Mouse (Mus musculus): Measurements from ENCODE around the gene Col13a1.

The Col13a1 gene

DNA sequence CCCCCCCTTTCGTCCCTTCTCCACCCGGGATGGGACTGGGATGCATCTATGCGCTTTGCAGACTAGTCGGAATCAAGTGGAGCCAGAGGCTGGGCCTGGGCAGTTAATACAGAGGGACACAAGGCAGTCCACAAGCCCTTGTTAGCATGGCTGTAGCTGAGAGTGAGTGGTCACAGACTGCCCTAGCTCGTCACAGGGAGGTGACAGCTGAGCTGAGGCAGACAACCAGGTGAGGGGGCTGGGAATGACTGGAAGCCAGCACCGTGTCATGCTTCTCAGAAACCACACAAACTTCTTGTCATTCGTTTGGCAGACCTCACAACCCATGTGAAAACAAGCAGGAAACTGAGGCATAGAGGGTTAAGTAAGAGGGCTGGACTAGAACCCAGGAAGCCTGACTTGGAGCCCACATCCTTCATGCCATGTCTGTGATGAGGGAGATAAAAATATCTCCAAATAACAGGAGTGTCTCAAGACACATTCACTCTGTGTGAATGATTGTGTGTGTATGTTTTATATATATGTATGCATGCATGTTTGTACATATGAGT lies 10.8 kb downstream of the Col13a1 start:
- CTCF ChIA-PET = no interaction called here

DNA sequence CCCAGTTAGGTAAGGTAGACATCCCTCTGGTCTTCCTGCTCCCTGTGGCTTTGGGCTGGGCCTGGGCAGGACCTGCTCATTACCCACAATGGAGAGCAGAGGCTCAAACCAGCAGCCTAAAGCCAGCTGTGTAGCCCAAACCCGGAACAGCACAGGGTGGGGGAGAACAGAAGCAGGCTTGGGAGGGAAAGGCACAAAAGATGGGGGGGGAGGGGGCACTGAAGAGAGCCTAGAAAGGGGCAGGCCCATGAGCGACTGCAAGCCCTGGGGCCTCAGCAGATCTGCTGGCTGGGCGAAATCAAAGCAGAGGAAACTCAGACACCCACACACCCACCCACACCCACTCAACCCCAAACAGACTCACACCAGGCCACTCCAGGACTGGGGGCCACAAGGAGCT lies 11.7 kb downstream of the Col13a1 start:
- CTCF ChIA-PET = no interaction called here

DNA sequence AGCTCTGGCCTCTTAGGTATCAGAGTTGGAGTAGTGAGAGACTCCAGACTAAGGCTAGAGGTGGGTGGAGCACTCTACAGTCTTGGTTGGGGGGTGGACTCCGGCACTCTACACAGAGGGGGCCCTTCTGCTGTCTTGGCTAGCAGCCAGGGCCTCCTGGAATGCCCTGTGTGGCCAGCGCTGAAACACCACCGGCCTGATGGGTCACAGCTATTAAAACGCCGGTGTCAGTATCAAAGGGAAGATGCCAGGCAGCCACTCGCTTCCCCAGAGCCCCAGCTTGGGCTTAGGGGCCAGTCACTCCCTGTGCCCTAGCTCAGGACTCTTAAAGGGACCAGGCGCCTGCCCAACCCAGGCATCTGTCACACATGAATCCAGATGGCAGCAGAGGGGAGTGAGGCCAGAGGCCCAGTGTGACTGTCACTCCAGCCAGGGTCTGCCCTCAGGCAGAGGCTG lies 13.5 kb downstream of the Col13a1 start:
- CTCF ChIA-PET = no interaction called here

DNA sequence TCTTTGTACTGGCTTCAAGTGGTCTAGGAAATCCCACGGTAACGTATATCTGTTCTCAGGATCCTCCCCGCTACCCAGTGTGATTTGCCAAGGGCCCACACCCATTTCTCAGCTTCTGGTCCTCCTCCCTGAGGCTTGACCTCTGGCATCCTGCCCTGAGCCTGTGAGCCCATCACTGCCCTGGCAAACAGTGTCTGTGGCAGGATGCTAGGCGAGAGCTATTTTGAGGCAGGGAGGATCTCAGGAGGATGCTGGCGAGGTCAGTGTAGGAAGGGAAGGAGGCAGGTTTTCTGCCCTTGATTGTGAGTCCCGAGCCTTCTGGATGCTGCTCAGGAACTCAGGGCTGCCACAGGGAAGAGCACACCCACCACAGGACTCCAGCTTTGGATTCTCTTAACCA lies 22.2 kb downstream of the Col13a1 start:
- CTCF ChIA-PET = no interaction called here

DNA sequence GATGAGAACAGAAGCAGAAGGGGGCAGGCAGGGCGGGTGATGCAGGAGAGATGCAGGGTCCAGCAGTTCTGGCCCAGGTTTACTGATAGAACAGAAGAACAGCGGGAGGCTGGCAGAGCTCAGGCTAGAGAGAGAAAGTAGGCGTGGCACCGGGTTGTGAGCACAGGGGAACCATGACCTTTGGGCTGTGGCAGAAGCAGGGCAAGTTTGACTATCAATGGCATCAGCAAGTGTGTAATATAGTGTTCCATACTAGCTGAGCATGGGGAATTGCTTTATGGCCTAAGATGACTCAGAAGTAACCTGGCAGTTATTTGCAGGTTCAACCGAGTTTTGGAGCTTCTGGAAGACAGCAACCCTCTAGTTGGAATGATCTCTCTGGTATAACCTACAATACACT lies 25.0 kb downstream of the Col13a1 start:
- CTCF ChIA-PET = no interaction called here

DNA sequence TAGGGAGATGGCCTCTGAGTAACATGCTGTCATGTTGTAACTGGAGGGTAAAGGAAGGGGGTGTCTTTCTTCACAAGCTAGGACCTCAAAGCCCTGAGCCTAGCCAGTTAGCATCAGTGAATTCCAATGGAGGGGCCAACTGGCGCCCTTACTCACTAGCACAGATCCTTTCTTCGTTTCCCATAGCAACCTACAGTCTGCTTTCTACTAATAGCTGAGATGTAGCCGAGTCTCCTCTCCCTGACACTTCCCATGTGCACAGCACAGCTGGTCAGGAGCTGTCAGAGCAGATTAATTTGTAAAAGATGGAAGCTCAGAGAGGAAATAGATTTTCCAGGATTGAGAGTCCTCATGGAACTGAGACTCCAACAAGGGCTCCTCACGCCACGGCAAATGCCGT lies 29.4 kb downstream of the Col13a1 start:
- CTCF ChIA-PET = no interaction called here

DNA sequence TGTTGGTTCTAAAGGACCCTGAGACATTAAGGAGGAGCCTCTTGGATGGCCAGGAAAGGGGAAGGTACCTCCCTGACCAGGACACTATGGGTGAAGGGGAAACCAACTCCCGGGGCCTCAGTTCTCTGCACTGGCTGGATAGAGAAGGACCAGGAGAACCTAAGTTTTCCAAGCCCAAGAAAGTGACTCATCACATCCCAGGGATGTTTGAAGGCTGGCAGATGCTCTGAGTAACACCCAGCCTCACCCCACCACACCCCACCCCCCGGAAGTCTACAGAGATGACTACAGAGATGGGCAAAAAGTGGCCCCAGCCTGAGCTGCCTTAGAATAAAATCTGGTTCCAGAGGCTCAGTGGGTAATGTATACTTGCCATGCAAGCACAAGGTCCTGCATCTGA lies 34.5 kb downstream of the Col13a1 start:
- CTCF ChIA-PET = no interaction called here

DNA sequence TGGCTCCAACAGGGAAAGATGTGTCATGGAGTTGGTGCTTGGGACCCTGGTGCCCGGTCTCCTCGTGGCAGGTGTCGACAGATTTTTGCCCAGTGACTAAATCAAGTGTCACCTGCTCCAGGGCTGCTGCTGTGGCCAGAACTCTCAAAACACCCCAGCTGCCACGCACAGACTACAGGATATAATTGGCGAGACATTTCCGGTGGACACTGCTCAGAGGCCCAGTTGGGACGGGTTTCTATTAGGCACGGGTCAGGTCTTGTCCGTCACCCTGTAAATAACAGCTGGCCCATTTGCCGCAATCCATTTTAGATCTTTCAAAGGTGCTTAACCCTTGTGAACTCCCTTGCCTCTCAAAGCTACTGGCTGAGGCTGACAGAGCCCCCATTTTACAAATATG lies 35.4 kb downstream of the Col13a1 start:
- CTCF ChIA-PET = no interaction called here

DNA sequence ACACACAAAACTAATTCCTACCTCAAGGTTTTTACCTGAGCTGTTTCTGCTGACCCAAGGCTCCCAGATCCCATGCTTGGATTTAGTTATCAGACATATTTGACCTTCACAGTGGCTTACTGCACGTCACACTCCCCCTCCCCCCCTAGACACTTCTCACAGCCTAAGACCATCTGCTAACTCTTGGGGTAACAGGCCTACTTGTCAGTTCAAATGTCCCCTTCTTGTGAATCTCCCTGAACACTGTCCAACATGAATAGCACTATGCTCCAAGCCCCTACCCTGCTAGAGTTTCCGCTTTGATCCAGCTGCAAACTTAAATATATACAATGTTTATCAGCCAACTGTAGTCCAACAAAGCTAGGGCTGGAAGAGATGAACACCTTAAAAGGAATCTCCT lies 36.2 kb downstream of the Col13a1 start:
- CTCF ChIA-PET = no interaction called here

DNA sequence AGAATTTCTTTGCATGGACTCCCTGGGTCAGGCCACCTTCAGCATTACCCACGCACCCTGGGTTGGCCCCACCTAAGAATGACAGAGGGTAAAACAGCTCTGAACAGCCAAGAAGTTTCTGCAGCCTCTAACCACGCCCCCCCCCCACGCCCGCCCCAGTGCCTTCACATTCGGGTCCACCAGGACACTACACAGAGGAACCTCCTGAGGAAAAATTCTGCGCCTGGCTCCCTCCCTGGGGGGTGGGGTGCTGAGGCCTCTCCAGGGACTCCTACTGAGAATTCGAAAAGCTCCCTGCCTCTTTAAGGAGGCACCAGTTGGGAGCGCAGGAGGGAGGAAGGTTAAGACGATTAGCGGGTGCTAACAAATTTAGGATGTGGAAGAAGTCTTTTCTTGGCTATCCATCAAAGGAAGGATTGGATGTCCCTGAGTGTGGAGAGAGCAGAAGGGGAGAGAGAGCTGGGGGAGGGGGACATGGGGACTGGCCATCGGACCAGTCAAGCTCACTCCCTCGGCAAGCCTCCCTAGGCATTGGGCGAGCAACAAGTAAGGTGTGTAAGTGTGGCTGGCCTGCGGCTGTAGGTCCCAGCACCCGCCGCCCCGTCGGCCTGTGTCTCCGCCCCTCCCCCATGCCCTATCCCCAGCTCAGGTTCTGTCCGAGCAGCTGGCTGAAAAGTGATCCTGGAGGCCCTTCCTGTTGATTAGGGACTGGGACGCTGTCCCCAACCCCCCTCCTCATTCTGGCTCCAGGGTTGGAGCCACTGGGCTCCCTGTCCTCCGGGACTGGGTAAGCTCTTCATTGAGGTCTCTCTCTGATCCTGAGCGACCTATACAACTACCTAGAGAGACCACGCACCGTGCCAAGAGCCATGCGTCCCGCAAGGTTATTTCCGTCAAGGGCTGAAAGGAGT lies 42.4 kb downstream of the Col13a1 start:
- CTCF ChIA-PET = no interaction called here

DNA sequence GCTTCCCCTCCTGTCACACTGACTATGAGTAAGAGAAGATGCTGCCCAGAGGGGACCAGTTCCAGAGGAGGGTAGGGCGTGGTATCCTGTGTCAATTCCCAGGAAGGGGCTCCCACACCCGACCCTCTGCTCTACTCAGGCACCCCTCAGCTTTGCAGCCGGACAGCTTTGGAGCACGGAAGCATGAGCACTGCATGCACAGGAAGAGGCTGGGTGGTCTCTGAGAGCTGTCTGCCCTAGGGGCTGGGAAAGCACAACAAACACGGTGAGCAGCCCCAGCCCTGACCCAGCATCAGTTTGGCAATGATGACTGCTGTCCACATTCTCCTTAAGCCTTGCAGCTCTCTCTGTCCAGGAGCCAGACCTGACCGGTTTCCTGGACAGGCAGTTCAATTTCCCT lies 47.2 kb downstream of the Col13a1 start:
- CTCF ChIA-PET = no interaction called here

DNA sequence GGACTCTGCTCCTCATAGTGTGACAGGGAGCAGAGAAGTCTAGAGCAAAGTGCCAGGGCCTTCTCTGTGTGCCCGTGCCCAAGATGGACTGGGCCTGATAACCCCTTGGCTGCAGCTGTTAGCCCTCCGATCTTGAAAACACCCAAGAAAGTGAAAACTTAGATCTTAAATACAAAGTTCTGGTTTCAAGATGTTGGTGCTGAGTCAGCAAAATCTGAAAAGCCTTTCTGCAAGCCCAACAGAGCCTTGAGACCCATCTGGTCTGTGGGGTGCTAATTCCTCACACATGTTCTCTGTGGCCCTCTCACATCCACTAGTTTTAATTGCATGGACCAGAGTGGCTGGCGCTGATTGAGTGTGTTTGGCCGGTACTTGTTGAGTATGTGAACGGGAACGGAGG lies 49.0 kb downstream of the Col13a1 start:
- CTCF ChIA-PET = no interaction called here

DNA sequence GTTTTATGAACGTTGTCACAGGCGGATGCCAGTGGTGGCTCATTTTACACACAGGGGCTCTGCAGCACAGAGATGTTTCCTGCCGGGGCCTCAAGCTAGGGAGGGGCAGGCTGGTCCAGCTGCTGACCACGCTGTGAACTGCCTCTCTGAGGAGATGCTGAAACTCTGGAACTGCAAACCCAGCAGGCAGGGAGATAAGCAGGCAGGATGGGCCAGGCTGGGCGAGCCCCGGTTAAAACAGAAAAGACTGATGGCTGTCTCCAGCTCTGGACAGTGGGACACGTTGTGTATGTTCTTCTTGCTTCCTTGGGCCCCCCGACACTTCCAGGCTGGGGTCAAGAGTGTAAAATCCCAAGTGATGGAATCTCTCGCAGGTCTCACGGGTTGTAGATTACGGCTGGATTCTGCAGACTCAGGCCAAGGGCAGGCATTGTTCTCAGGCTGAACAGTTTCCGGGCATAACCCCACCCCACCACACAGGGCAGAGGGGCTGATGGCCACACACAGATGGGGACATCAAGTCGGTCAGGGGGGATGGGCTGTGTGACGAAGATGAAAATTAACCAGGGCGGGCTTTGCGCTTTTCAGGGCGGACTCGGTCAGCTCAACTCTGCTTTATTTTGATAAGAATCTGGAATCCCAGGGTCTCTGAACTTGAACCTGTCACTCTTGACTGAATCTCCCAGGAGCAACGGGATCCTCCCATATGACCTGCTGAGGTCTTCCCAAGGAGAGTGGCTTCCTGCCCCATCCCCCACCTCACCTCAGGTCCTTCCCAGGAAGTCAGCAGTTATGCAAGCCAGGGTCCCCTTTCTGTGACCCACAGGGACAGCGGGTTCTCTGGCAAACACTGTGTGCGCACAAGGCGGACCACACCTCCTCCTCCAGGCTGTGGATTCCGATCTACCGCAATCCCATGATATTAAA lies 49.9 kb downstream of the Col13a1 start:
- CTCF ChIA-PET = no interaction called here

DNA sequence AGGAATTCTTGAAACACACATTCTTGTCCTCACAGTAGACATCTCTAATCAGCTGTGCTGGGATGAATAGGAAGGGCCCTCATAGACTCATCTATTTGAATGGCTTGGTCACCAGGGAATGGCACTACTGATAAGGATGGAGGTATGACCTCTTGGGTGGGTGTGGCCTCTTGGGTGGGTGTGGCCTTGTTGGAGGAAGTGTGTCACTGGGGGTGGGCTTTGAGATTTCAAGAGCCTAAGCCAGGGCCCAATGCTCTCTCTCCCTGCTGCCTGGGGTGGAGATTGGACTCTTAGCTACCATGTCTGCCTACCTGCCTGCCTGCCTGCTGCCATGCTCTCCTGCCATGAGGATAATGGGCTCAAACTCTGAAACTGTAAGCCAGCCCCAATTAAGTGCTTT lies 53.2 kb downstream of the Col13a1 start:
- CTCF ChIA-PET = no interaction called here

DNA sequence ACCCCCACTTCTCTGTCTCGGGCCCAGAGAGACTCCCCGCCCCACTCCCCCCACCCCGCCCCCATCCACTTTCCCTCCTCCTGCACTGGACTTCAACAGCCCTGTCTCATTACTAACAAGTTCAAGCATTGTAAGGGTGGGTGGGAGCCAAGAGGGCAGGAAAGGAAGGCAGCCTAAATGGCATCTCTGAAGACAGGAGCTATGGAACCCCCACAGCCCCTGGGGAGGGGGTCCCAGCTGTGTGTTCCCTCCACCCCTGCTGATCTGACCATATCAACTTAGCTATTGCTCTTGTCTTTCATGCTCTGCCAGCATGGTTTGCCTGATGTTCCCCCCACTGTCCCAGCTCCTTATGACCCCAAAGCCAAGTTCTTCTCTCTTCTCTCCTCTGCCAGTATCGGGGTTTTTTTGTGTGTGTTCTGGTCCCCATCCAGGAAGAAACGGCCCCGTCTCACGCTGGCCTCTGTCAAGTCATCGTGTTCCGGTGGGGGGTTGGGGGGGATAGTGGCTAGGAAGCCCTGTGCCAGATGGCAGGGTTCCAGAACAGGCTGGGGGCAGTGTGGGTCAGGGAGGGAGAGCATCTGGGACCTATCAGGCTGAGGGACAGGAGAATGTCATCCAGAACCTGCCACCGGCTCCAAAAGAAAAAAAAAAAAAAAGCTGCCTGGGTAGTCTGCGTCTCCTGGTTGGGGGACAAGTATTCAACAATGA lies 58.1 kb downstream of the Col13a1 start:
- CTCF ChIA-PET = no interaction called here

DNA sequence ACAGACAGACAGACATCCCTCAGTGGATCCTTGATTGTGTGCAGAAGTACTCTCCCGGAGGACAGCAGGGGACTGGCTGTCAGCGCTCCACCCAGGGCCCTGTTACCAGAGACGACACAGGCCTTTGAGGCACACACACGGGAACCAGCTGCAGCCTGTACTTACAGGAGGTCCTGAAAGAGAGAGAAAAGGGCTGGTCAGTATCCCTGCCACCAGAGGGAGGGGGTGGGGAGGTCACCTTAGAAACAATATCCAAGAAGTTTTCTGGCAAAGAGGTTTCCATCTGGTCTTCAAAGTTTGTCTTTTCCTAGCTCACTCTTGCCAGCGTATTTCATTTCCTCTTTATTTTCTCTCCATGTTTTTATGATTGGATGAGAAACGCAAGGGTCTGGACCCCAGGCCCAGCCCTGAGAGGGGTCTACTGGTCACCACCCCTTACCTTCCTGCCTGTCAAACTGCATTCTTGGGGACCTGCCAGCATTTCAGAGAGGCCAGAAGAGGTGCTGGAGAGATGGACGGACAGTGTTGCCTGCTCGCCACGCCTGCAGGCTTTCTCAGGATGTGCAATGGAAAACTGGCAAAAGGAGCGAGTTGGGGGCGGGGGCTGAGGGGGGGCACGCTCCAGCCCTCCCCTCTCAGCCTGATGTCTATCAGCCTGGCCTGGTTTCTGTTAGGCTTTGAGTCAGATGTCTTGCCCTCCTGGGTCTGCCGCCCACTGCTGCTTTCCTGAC lies 58.8 kb downstream of the Col13a1 start:
- CTCF ChIA-PET = no interaction called here

DNA sequence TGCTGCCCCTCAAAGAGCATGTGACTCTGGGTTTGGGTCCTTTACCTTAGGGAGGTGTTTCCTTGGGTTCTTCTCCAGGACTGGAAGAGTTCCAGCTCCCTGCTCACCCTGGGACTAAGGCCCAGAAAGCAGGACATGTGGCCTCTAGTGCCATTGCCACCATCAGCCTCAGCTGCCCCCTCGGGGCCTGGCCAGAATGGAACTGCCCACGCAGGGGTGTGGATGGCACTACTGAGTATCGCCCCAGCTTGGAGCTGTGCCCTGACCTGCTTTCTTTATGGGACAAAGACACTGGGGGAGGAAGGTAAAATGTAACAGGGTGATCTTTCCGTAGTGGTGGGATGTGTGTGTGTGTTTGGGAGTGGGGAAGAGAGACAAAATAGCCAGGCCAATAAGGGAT lies 59.4 kb downstream of the Col13a1 start:
- CTCF ChIA-PET = no interaction called here

DNA sequence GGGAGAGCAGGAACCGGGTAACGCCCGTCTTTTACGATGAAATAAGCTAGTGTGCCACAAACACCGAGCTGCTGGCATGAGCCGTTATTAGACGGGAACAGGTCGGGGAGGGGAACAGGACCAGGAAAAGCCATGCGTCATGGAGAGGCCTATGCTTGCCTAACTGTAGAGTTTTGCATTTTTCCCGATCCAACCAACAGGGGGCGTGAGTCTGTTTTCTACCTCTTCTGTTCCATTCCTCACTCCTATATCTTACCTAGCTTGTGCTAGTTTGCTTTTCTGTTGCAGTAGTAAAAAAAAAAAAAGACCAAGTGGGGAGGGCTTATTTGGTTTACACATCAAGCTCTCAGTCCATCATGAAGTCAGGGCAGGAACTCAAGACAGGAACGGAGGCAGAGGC lies 61.8 kb downstream of the Col13a1 start:
- CTCF ChIA-PET = no interaction called here

DNA sequence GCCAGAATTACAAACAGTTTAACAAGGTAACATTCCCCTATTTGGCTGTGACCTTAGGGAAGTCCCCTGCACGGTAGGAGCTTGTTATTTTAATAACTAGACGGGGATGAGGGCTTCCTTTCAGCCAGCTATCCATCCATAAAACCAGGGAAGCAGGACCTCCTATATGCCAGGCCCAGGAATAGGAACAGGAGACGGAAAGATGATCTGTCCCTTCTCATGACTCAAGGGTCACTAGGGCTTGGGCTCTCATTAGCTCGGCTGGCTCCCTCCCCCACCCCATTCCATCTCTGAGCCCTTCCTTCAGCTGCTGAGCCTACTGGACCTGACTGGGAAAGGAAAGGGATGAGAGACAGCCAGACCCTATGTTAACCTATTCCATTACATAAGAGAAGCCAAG lies 67.1 kb downstream of the Col13a1 start:
- CTCF ChIA-PET = no interaction called here

DNA sequence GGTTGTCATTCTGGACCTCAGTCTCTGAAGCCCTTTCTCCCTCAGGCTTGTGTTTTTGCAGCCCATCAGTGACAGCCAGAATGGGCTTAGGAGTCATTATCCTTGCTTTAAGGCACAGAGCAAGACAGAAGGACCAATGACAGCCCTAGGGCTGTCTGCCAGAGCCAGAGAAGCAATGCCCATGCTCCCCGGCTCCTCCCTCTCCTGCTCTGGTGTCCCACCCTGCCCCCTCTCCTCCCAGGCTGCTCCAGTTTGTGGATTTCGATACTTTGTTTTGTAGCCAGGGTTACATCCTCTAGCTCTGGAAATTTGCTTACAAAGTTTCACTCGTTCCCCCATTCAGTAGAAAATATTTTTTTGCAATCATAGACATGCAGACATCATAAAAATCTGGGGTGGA lies 69.9 kb downstream of the Col13a1 start:
- CTCF ChIA-PET = no interaction called here

DNA sequence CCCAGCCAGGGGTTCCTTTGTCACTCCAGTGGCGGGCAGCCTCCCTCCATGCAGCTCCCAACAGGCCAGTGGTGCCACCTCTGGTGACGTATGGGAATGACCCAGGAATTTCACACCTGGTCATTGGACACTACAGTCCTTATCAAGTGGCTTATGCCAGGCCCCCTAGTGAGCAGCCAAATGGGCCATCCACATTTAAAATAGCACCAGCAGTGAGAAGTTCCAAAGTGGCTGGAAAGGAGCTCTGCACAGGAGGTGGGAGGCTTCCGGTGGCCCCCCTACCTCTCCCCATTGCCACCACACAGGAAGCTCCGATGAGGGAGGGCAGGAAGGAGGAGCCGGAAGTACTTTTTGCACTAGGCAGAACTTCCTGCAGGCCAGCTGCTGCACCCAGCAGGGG lies 72.7 kb downstream of the Col13a1 start:
- CTCF ChIA-PET = no interaction called here

DNA sequence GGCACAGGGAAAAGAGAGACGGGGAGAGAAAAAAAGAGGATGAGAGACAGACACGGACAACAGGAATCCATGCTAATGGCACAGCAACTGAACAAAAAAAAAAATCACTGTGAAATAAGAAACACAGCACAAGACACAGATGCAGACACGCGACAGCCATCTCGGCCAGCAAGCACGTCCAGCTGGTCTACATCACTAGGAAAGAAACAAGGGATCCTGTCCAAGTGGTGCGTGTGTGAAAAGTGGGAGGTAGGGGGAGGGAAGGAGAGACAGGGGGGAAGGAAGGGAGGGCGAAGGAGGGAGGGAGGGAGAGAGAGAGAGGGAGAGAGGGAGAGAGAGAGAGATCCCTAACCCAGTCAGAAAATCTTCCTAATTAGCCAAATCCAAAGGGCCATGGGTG lies 73.6 kb downstream of the Col13a1 start:
- CTCF ChIA-PET = no interaction called here
